Mouse (Mus musculus) G1E (cell line): ENCODE data around the gene Dnase1.

ENCODE experiments used
- CTCF ChIP-seq: IDR thresholded peaks from 2 replicates; pipeline ENCODE4 v1.5.1; 2012; ENCODE audit warnings: low read depth, low read length, inconsistent platforms, mixed read lengths
- GATA1 ChIP-seq: IDR thresholded peaks from 2 replicates; pipeline ENCODE4 v1.6.1; 2012; ENCODE audit warnings: borderline replicate concordance, low read length, inconsistent platforms, mixed read lengths
- POLR2AphosphoS5 ChIP-seq: IDR thresholded peaks from 2 replicates; pipeline ENCODE4 v1.6.1; 2012; ENCODE audit warnings: low read depth, low read length, inconsistent platforms; ENCODE audit not compliant: insufficient replicate concordance
- TAL1 ChIP-seq: conservative IDR thresholded peaks from 2 replicates; pipeline ENCODE4 v1.6.1; 2012; ENCODE audit warnings: low read depth, low read length, inconsistent platforms, mixed read lengths

GRCm38 (mm10) chr16:4085851-4086387 lies 49.2 kb downstream of the Dnase1 start:
- TF ChIP-seq CTCF: no peak
- TF ChIP-seq POLR2AphosphoS5: no peak
- no peak for TF ChIP-seq TAL1
- no peak for TF ChIP-seq GATA1
